Mouse (Mus musculus): Measurements from ENCODE around the gene Mical1. TPM values are rescaled to one million over a fixed set of nuclear protein-coding genes. Genes with fewer than 3 reads are reported as not detected.
A peak's percentile ranks its signal among the peaks of the same experiment; 100 is the strongest.
"Not testable (repeated sequence)": the region's sequence is repeated elsewhere in the genome, so short reads cannot be mapped to it uniquely, and the experiment has no call there.

Mical1 gene
- polyA plus RNA-seq, 1 experiment from 2014 or later, result 19.6 TPM

GRCm38 (mm10) chr10:41505446-41505845 lies 29.3 kb downstream of the Mical1 start:
- H3K36me3 ChIP-seq (replicated peaks); H3K4me3 ChIP-seq; H3K27me3 ChIP-seq (replicated peaks); H3K27ac ChIP-seq; H3K9me3 ChIP-seq; H3K9ac ChIP-seq; H3K4me1 ChIP-seq; H3K4me2 ChIP-seq: not testable (repeated sequence)
- ATAC-seq (replicated peaks), result peak; percentile 83
- WGBS, result under 1% methylated on average over 3 of the region's 3 CpGs

- no peaks in the 10 kb centered on the region for H3K4me1 ChIP-seq
- WGBS, result 29% methylated on average over 2 of the region's 2 CpGs
- no peaks in the 10 kb centered on the region for H3K27me3 ChIP-seq (replicated peaks)
- no peak overlapping the region for H3K4me2 ChIP-seq
- no peak overlapping the region for H3K27ac ChIP-seq
- no peak overlapping the region for H3K9ac ChIP-seq
- no peak for ATAC-seq (replicated peaks)
- no peak overlapping the region for H3K4me3 ChIP-seq
- no peaks in the 10 kb centered on the region for H3K36me3 ChIP-seq (replicated peaks)
- no peaks in the 10 kb centered on the region for H3K9me3 ChIP-seq
Observed at GRCm38 (mm10) chr10:41509160-41509559, 33.0 kb downstream of the Mical1 start.

GRCm38 (mm10) chr10:41514301-41514700 lies 38.2 kb downstream of the Mical1 start:
- no peak overlapping the region for H3K27ac ChIP-seq
- no peak overlapping the region for H3K4me2 ChIP-seq
- 83% methylated on average over 4 of the region's 4 CpGs for WGBS
- H3K36me3 ChIP-seq (replicated peaks), result no peaks in the 10 kb centered on the region
- no peak overlapping the region for H3K4me3 ChIP-seq
- H3K4me1 ChIP-seq, result peaks cover 3% of the 10 kb centered on the region; the same call in 1 of the 2 replicates
- H3K27me3 ChIP-seq (replicated peaks), result no peaks in the 10 kb centered on the region
- ATAC-seq (replicated peaks), result no peak
- no peaks in the 10 kb centered on the region for H3K9me3 ChIP-seq
- H3K9ac ChIP-seq, result no peak overlapping the region

GRCm38 (mm10) chr10:41514921-41515320 lies 38.8 kb downstream of the Mical1 start:
- H3K9ac ChIP-seq, result no peak overlapping the region
- H3K4me1 ChIP-seq, result peaks cover 3% of the 10 kb centered on the region; the same call in 1 of the 2 replicates
- H3K27me3 ChIP-seq (replicated peaks), result no peaks in the 10 kb centered on the region
- no peaks in the 10 kb centered on the region for H3K9me3 ChIP-seq
- no peaks in the 10 kb centered on the region for H3K36me3 ChIP-seq (replicated peaks)
- no peak overlapping the region for H3K27ac ChIP-seq
- H3K4me3 ChIP-seq, result no peak overlapping the region
- no peak overlapping the region for H3K4me2 ChIP-seq
- no peak for ATAC-seq (replicated peaks)

- H3K36me3 ChIP-seq (replicated peaks), result no peaks in the 10 kb centered on the region
- H3K27ac ChIP-seq, result peak overlapping the region; percentile 99
- ATAC-seq (replicated peaks), result peak; percentile 75
- peak overlapping the region; percentile 66 for H3K4me2 ChIP-seq
- no peaks in the 10 kb centered on the region for H3K9me3 ChIP-seq
- no peaks in the 10 kb centered on the region for H3K27me3 ChIP-seq (replicated peaks)
- WGBS, result under 1% methylated on average over 23 of the region's 23 CpGs
- peak overlapping the region; percentile 79 for H3K9ac ChIP-seq
- H3K4me3 ChIP-seq, result peak overlapping the region; percentile 80
- peaks cover 29% of the 10 kb centered on the region for H3K4me1 ChIP-seq
Observed at GRCm38 (mm10) chr10:41518508-41518980, 42.4 kb downstream of the Mical1 start.

GRCm38 (mm10) chr10:41518981-41519618 lies 43.0 kb downstream of the Mical1 start, which contains the start of gene Cd164:
Cd164 (plus strand) TSS chr10:41519414.
- peak within 1 kb of the TSS; percentile 99 for H3K27ac ChIP-seq
- H3K4me3 ChIP-seq, result peak within 1 kb of the TSS; percentile 80
- no peaks in the 10 kb centered on the region for H3K9me3 ChIP-seq
- H3K9ac ChIP-seq, result peak within 1 kb of the TSS; percentile 79
- peak within 1 kb of the TSS; percentile 66 for H3K4me2 ChIP-seq
- WGBS, result 0% methylated on average over 69 of the region's 69 CpGs
- peak; percentile 95 for ATAC-seq (replicated peaks)
- H3K27me3 ChIP-seq (replicated peaks), result no peaks in the 10 kb centered on the region
- H3K36me3 ChIP-seq (replicated peaks), result no peaks in the 10 kb centered on the region
- peaks cover 29% of the 10 kb centered on the region for H3K4me1 ChIP-seq

- H3K9me3 ChIP-seq, result no peaks in the 10 kb centered on the region
- peak overlapping the region; percentile 79 for H3K9ac ChIP-seq
- H3K36me3 ChIP-seq (replicated peaks), result no peaks in the 10 kb centered on the region
- ATAC-seq (replicated peaks), result peak; percentile 15
- peaks cover 29% of the 10 kb centered on the region for H3K4me1 ChIP-seq
- H3K27me3 ChIP-seq (replicated peaks), result no peaks in the 10 kb centered on the region
- peak overlapping the region; percentile 99 for H3K27ac ChIP-seq
- H3K4me2 ChIP-seq, result peak overlapping the region; percentile 66
- under 1% methylated on average over 65 of the region's 65 CpGs for WGBS
- peak overlapping the region; percentile 80 for H3K4me3 ChIP-seq
Observed at GRCm38 (mm10) chr10:41519640-41520409, 43.7 kb downstream of the Mical1 start.

- no peaks in the 10 kb centered on the region for H3K9me3 ChIP-seq
- H3K27ac ChIP-seq, result peak overlapping the region; percentile 99; the same call in 1 of the 2 replicates
- H3K9ac ChIP-seq, result peak overlapping the region; percentile 79
- H3K27me3 ChIP-seq (replicated peaks), result no peaks in the 10 kb centered on the region
- WGBS, result 8% methylated on average over 5 of the region's 5 CpGs
- H3K4me1 ChIP-seq, result peaks cover 29% of the 10 kb centered on the region
- H3K4me2 ChIP-seq, result peak overlapping the region; percentile 66
- H3K36me3 ChIP-seq (replicated peaks), result no peaks in the 10 kb centered on the region
- no peak for ATAC-seq (replicated peaks)
- peak overlapping the region; percentile 80 for H3K4me3 ChIP-seq
Observed at GRCm38 (mm10) chr10:41520410-41520673, 44.2 kb downstream of the Mical1 start.

GRCm38 (mm10) chr10:41523386-41523785 lies 47.3 kb downstream of the Mical1 start:
- H3K27ac ChIP-seq, result no peak overlapping the region
- peaks cover 26% of the 10 kb centered on the region for H3K4me1 ChIP-seq
- ATAC-seq (replicated peaks), result no peak
- H3K9me3 ChIP-seq, result no peaks in the 10 kb centered on the region
- 82% methylated on average over 3 of the region's 3 CpGs for WGBS
- H3K36me3 ChIP-seq (replicated peaks), result 0 out of 2 replicates have a peak, but pooled peaks cover 4% of the 10 kb centered on the region
- no peak overlapping the region for H3K4me2 ChIP-seq
- H3K4me3 ChIP-seq, result no peak overlapping the region
- no peak overlapping the region for H3K9ac ChIP-seq
- H3K27me3 ChIP-seq (replicated peaks), result no peaks in the 10 kb centered on the region

GRCm38 (mm10) chr10:41525696-41526095 lies 49.6 kb downstream of the Mical1 start:
- no peak for ATAC-seq (replicated peaks)
- Histone ChIP-seq H3K27ac (no peak overlapping the region), H3K9me3 (no peaks in the 10 kb centered on the region), H3K4me1 (peaks cover 20% of the 10 kb centered on the region), H3K27me3 (replicated peaks) (no peaks in the 10 kb centered on the region), H3K36me3 (replicated peaks) (peaks cover 13% of the 10 kb centered on the region), H3K9ac (no peak overlapping the region), H3K4me3 (no peak overlapping the region), H3K4me2 (no peak overlapping the region)
- WGBS, result 61% methylated on average over 1 of the region's 1 CpGs

- ATAC-seq (replicated peaks), result no peak
- no peaks in the 10 kb centered on the region for H3K9me3 ChIP-seq
- H3K27me3 ChIP-seq (replicated peaks), result no peaks in the 10 kb centered on the region
- WGBS, result 92% methylated on average over 5 of the region's 5 CpGs
- H3K36me3 ChIP-seq (replicated peaks), result peaks cover 17% of the 10 kb centered on the region
- no peak overlapping the region for H3K4me2 ChIP-seq
- no peak overlapping the region for H3K4me3 ChIP-seq
- no peak overlapping the region for H3K9ac ChIP-seq
- H3K27ac ChIP-seq, result no peak overlapping the region
- H3K4me1 ChIP-seq, result no peaks in the 10 kb centered on the region
Observed at GRCm38 (mm10) chr10:41529972-41530371, 53.9 kb downstream of the Mical1 start.

- 0 out of 2 replicates have a peak, but pooled peaks cover 11% of the 10 kb centered on the region for H3K36me3 ChIP-seq (replicated peaks)
- no peak overlapping the region for H3K4me3 ChIP-seq
- H3K27ac ChIP-seq, result no peak overlapping the region
- no peaks in the 10 kb centered on the region for H3K9me3 ChIP-seq
- H3K4me2 ChIP-seq, result no peak overlapping the region
- 92% methylated on average over 2 of the region's 2 CpGs for WGBS
- H3K4me1 ChIP-seq, result no peaks in the 10 kb centered on the region
- no peaks in the 10 kb centered on the region for H3K27me3 ChIP-seq (replicated peaks)
- H3K9ac ChIP-seq, result no peak overlapping the region
- no peak for ATAC-seq (replicated peaks)
Observed at GRCm38 (mm10) chr10:41535991-41536390, 59.9 kb downstream of the Mical1 start.
